Mouse (Mus musculus): ENCODE results near the gene Terf2.

Gene Terf2

GRCm38 (mm10) chr8:107096366-107097036 lies at the start of gene Terf2:
TSS of gene Terf2 (minus strand) at chr8:107096547.
- peak; percentile 95 for DNase-seq (ENCODE audit: low spot score)

- no peak for DNase-seq (ENCODE audit: low spot score)
These were observed 47.2 kb upstream of the Terf2 start for GRCm38 (mm10) chr8:107143501-107143900.

GRCm38 (mm10) chr8:107142539-107142938 lies 46.2 kb upstream of the Terf2 start:
- DNase-seq (ENCODE audit: low spot score): no peak

- no peak for DNase-seq (ENCODE audit: low spot score)
These were observed 43.5 kb upstream of the Terf2 start for GRCm38 (mm10) chr8:107139704-107140470.

GRCm38 (mm10) chr8:107138338-107138737 lies 42.0 kb upstream of the Terf2 start:
- no peak for DNase-seq (ENCODE audit: low spot score)

- no peak for DNase-seq (ENCODE audit: low spot score)
These were observed 41.2 kb upstream of the Terf2 start for GRCm38 (mm10) chr8:107137591-107137990.

GRCm38 (mm10) chr8:107136003-107136612 lies 39.8 kb upstream of the Terf2 start:
- DNase-seq (ENCODE audit: low spot score): no peak

- DNase-seq (ENCODE audit: low spot score): no peak
These were observed 37.5 kb upstream of the Terf2 start for GRCm38 (mm10) chr8:107133881-107134280.

- DNase-seq (ENCODE audit: low spot score): no peak
These were observed 36.5 kb upstream of the Terf2 start for GRCm38 (mm10) chr8:107132581-107133491.

- no peak for DNase-seq (ENCODE audit: low spot score)
These were observed 33.7 kb upstream of the Terf2 start for GRCm38 (mm10) chr8:107130028-107130427.

GRCm38 (mm10) chr8:107129171-107130025 lies 33.1 kb upstream of the Terf2 start:
- no peak for DNase-seq (ENCODE audit: low spot score)

GRCm38 (mm10) chr8:107124343-107124742 lies 28.0 kb upstream of the Terf2 start:
- no peak for DNase-seq (ENCODE audit: low spot score)

- DNase-seq (ENCODE audit: low spot score): no peak
These were observed 26.8 kb upstream of the Terf2 start for GRCm38 (mm10) chr8:107123063-107123614.

GRCm38 (mm10) chr8:107121681-107122291 lies 25.4 kb upstream of the Terf2 start:
- no peak for DNase-seq (ENCODE audit: low spot score)

- no peak for DNase-seq (ENCODE audit: low spot score)
These were observed 24.5 kb upstream of the Terf2 start for GRCm38 (mm10) chr8:107120806-107121205.

GRCm38 (mm10) chr8:107119412-107119811 lies 23.1 kb upstream of the Terf2 start:
- no peak for DNase-seq (ENCODE audit: low spot score)

- DNase-seq (ENCODE audit: low spot score): no peak
These were observed 22.5 kb upstream of the Terf2 start for GRCm38 (mm10) chr8:107118803-107119233.

- no peak for DNase-seq (ENCODE audit: low spot score)
These were observed 20.7 kb upstream of the Terf2 start for GRCm38 (mm10) chr8:107117019-107117418.

GRCm38 (mm10) chr8:107116023-107116422 lies 19.7 kb upstream of the Terf2 start:
- DNase-seq (ENCODE audit: low spot score): peak; percentile 91

- no peak for DNase-seq (ENCODE audit: low spot score)
These were observed 18.6 kb upstream of the Terf2 start for GRCm38 (mm10) chr8:107115008-107115320.
